Mouse (Mus musculus): Measurements from ENCODE around the gene Sbno1.
"Not testable (repeated sequence)": the region's sequence is repeated elsewhere in the genome, so short reads cannot be mapped to it uniquely, and the experiment has no call there.

Sbno1 gene

GRCm38 (mm10) chr5:124425412-124426259 is at the start of gene Sbno1:
TSS of gene Sbno1 (minus strand) at chr5:124426001.
- in situ Hi-C loops (cut with MboI; ENCODE audit: low pct_unique_long_range_greater_than_20kb in 1 of 2, low sequenced_read_pairs in 2 of 2, unreplicated experiment in 1 of 2): no loop called here

GRCm38 (mm10) chr5:124470591-124471171 is 44.9 kb upstream of the Sbno1 start:
- in situ Hi-C loops (cut with MboI; ENCODE audit: low pct_unique_long_range_greater_than_20kb in 1 of 2, low sequenced_read_pairs in 2 of 2, unreplicated experiment in 1 of 2): no loop called here

GRCm38 (mm10) chr5:124469486-124469885 is 43.7 kb upstream of the Sbno1 start:
- in situ Hi-C loops (cut with MboI; ENCODE audit: low pct_unique_long_range_greater_than_20kb in 1 of 2, low sequenced_read_pairs in 2 of 2, unreplicated experiment in 1 of 2): no loop called here

- in situ Hi-C loops (cut with MboI; ENCODE audit: low pct_unique_long_range_greater_than_20kb in 1 of 2, low sequenced_read_pairs in 2 of 2, unreplicated experiment in 1 of 2): no loop called here
Measured at GRCm38 (mm10) chr5:124468365-124468764, 42.6 kb upstream of the Sbno1 start.

- in situ Hi-C loops (cut with MboI; ENCODE audit: low pct_unique_long_range_greater_than_20kb in 1 of 2, low sequenced_read_pairs in 2 of 2, unreplicated experiment in 1 of 2): no loop called here
Measured at GRCm38 (mm10) chr5:124467766-124468165, 42.0 kb upstream of the Sbno1 start.

- in situ Hi-C loops (cut with MboI; ENCODE audit: low pct_unique_long_range_greater_than_20kb in 1 of 2, low sequenced_read_pairs in 2 of 2, unreplicated experiment in 1 of 2): no loop called here
Measured at GRCm38 (mm10) chr5:124464905-124465304, 39.1 kb upstream of the Sbno1 start.

GRCm38 (mm10) chr5:124463462-124463861 is 37.7 kb upstream of the Sbno1 start:
- in situ Hi-C loops (cut with MboI; ENCODE audit: low pct_unique_long_range_greater_than_20kb in 1 of 2, low sequenced_read_pairs in 2 of 2, unreplicated experiment in 1 of 2): no loop called here

GRCm38 (mm10) chr5:124462297-124463025 is 36.7 kb upstream of the Sbno1 start:
- in situ Hi-C loops (cut with MboI; ENCODE audit: low pct_unique_long_range_greater_than_20kb in 1 of 2, low sequenced_read_pairs in 2 of 2, unreplicated experiment in 1 of 2): no loop called here

GRCm38 (mm10) chr5:124460922-124461321 is 35.1 kb upstream of the Sbno1 start:
- in situ Hi-C loops (cut with MboI; ENCODE audit: low pct_unique_long_range_greater_than_20kb in 1 of 2, low sequenced_read_pairs in 2 of 2, unreplicated experiment in 1 of 2): not testable (repeated sequence)

GRCm38 (mm10) chr5:124456762-124457161 is 31.0 kb upstream of the Sbno1 start:
- in situ Hi-C loops (cut with MboI; ENCODE audit: low pct_unique_long_range_greater_than_20kb in 1 of 2, low sequenced_read_pairs in 2 of 2, unreplicated experiment in 1 of 2): no loop called here

GRCm38 (mm10) chr5:124454082-124454419 is 28.2 kb upstream of the Sbno1 start:
- in situ Hi-C loops (cut with MboI; ENCODE audit: low pct_unique_long_range_greater_than_20kb in 1 of 2, low sequenced_read_pairs in 2 of 2, unreplicated experiment in 1 of 2): no loop called here

- in situ Hi-C loops (cut with MboI; ENCODE audit: low pct_unique_long_range_greater_than_20kb in 1 of 2, low sequenced_read_pairs in 2 of 2, unreplicated experiment in 1 of 2): no loop called here
Measured at GRCm38 (mm10) chr5:124453339-124454081, 27.7 kb upstream of the Sbno1 start.

GRCm38 (mm10) chr5:124452494-124453228 is 26.9 kb upstream of the Sbno1 start:
- in situ Hi-C loops (cut with MboI; ENCODE audit: low pct_unique_long_range_greater_than_20kb in 1 of 2, low sequenced_read_pairs in 2 of 2, unreplicated experiment in 1 of 2): no loop called here

- in situ Hi-C loops (cut with MboI; ENCODE audit: low pct_unique_long_range_greater_than_20kb in 1 of 2, low sequenced_read_pairs in 2 of 2, unreplicated experiment in 1 of 2): no loop called here
Measured at GRCm38 (mm10) chr5:124450641-124451340, 25.0 kb upstream of the Sbno1 start.

GRCm38 (mm10) chr5:124450051-124450450 is 24.2 kb upstream of the Sbno1 start:
- in situ Hi-C loops (cut with MboI; ENCODE audit: low pct_unique_long_range_greater_than_20kb in 1 of 2, low sequenced_read_pairs in 2 of 2, unreplicated experiment in 1 of 2): no loop called here

GRCm38 (mm10) chr5:124449494-124449893 is 23.7 kb upstream of the Sbno1 start:
- in situ Hi-C loops (cut with MboI; ENCODE audit: low pct_unique_long_range_greater_than_20kb in 1 of 2, low sequenced_read_pairs in 2 of 2, unreplicated experiment in 1 of 2): no loop called here

GRCm38 (mm10) chr5:124446301-124446881 is 20.6 kb upstream of the Sbno1 start:
- in situ Hi-C loops (cut with MboI; ENCODE audit: low pct_unique_long_range_greater_than_20kb in 1 of 2, low sequenced_read_pairs in 2 of 2, unreplicated experiment in 1 of 2): no loop called here

Measured in mouse embryonic stem cell (cell line).